Mouse (Mus musculus) thymus, adult 2 months (tissue): ENCODE results near the gene Uap1l1.

ENCODE experiments used
- CTCF ChIP-seq: fragments of 200-500 bp; IDR thresholded peaks from 2 replicates; pipeline ENCODE4 v1.5.1; 2012; ENCODE audit warnings: mild to moderate bottlenecking, control low read depth, low read length, moderate library complexity, borderline replicate concordance; ENCODE audit not compliant: control insufficient read depth, poor library complexity, insufficient read depth; ENCODE audit errors: extremely low read depth
- POLR2A ChIP-seq: fragments of 200-500 bp; IDR thresholded peaks from 2 replicates; pipeline ENCODE4 v1.6.1; 2012; ENCODE audit warnings: mild to moderate bottlenecking, low read length, control low read depth, moderate library complexity; ENCODE audit not compliant: control insufficient read depth, poor library complexity, insufficient read depth; ENCODE audit errors: extremely low read depth

GRCm38 (mm10) chr2:25331470-25331869 is 34.0 kb downstream of the Uap1l1 start:
- TF ChIP-seq CTCF: no peak
- no peak for TF ChIP-seq POLR2A
